Mouse (Mus musculus): ENCODE measurements around the gene Alkbh6. TPM values are rescaled to one million over a fixed set of nuclear protein-coding genes. Genes with fewer than 3 reads are reported as not detected.
A peak's percentile ranks its signal among the peaks of the same experiment; 100 is the strongest.

Gene Alkbh6
- polyA plus RNA-seq, 1 experiment from 2014 or later = 64.4 TPM

DNA sequence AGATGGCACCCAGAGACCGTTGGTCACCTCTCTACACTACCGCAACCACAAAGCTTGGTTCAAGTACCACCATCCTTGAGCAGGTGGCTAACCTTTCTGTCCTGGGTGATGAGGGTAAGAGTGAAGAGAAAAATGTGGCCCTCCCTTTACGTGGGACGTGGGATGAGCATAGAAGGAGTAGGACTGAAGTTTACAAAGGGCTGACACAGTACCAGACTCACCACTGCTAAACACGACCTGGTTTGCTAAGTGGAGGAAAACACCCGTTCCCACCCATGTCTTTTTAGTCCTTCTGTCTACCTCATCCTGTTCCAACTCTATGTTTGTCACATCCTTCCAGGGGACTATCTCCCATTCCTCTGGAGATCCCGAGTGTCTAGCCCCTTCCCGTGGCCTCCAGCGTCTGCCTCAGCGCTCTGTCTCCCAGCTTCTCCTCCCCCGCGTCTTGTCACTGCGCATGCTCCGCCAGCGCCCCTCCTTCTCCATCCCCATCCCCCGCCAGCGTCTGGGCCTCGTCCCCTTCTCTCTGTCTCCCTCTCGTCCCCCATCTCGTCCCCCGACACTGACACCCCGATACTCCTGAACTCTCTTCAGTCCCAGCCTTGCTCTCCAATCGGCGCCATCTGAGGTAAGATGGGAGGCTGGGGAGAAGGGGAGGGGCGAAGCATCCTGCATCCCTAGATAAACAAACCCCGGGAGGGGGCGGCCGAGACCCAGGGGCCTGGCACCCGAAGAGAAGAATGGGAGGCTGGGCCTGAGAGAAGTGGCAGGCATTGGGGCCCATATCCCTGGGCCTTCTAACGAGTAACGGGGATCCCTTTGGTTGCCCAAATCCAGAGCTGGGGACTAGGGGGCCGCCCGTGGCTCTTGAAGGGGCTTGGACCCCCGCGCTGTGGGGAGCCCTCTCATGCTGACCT, 17.0 kb upstream of the Alkbh6 start, which contains the start of gene Clip3:
Clip3 (plus strand) TSS at position 514 of the 917 bp plus-strand sequence.
- peak within 1 kb of the TSS; percentile 49 for H3K27ac ChIP-seq (ENCODE audit: low read length)
- peak within 1 kb of the TSS; percentile 71 for H3K4me3 ChIP-seq (replicated peaks; ENCODE audit: low read length)
- WGBS = 7% methylated on average over 35 of the region's 35 CpGs
- H3K36me3 ChIP-seq (ENCODE audit: control insufficient read depth, insufficient read depth, low read length) = no peaks in the 10 kb centered on the region
- no peaks in the 10 kb centered on the region for H3K9me3 ChIP-seq (replicated peaks; ENCODE audit: control insufficient read depth, low read length)
- no peaks in the 10 kb centered on the region for H3K27me3 ChIP-seq (ENCODE audit: control insufficient read depth, insufficient read depth, low read length)
- 0 out of 2 replicates have a peak, but pooled peaks cover 10% of the 10 kb centered on the region for H3K4me1 ChIP-seq (ENCODE audit: control insufficient read depth, insufficient read depth, low read length)
- peak; percentile 80 for ATAC-seq (ENCODE audit: insufficient read depth, low FRiP score)
- peak within 1 kb of the TSS; percentile 83 for H3K9ac ChIP-seq (ENCODE audit: low read length)
- peak within 1 kb of the TSS; percentile 70 for H3K4me2 ChIP-seq (ENCODE audit: low read depth, low read length)

DNA sequence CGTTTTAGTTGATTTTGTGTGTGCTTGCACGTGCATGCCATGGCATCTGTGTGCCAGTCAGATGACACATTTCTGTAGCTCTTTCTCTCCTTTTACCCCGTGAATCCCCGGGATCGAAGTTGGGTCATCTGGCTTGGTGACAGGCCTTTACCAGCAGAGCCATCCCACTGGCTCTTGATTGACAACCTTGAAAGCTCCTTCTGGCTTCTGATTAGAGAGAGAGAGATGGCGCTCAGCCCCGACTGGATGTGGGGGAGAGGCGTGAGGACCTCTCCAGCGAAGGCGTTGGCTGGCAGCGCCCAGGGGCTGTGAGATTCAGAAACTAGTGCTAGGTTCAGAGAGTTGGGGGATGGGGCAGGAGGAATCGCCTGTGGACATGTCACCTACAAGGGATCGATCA, 14.7 kb upstream of the Alkbh6 start:
- Histone ChIP-seq H3K27ac (ENCODE audit: low read length) (no peak overlapping the region), H3K4me3 (replicated peaks; ENCODE audit: low read length) (no peak overlapping the region), H3K4me1 (ENCODE audit: control insufficient read depth, insufficient read depth, low read length) (0 out of 2 replicates have a peak, but pooled peaks cover 10% of the 10 kb centered on the region), H3K4me2 (ENCODE audit: low read depth, low read length) (no peak overlapping the region), H3K27me3 (ENCODE audit: control insufficient read depth, insufficient read depth, low read length) (no peaks in the 10 kb centered on the region), H3K9me3 (replicated peaks; ENCODE audit: control insufficient read depth, low read length) (no peaks in the 10 kb centered on the region), H3K36me3 (ENCODE audit: control insufficient read depth, insufficient read depth, low read length) (no peaks in the 10 kb centered on the region), H3K9ac (ENCODE audit: low read length) (no peak overlapping the region)
- WGBS = 79% methylated on average over 13 of the region's 13 CpGs
- no peak for ATAC-seq (ENCODE audit: insufficient read depth, low FRiP score)

DNA sequence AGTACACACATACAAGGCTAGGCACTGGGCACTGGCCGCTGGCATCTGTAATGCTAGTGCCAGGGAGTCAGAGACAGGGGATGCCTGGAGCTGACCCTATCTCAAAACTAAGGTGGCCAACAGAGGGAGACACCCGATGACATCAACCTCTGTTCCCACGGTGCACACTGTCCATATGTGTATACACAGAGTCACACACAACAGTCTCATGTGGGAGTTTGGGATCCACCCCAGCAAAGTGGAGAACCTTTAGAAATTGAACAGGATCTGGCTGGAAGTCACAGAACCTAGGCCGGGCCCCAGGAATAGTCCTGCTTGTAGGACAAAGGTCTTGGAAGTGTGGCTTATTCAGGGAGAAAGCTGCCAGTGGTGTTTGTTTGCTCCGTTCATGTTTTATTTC, 14.2 kb upstream of the Alkbh6 start:
- Histone ChIP-seq H3K4me2 (ENCODE audit: low read depth, low read length) (no peak overlapping the region), H3K9me3 (replicated peaks; ENCODE audit: control insufficient read depth, low read length) (no peaks in the 10 kb centered on the region), H3K27ac (ENCODE audit: low read length) (no peak overlapping the region), H3K4me3 (replicated peaks; ENCODE audit: low read length) (no peak overlapping the region), H3K36me3 (ENCODE audit: control insufficient read depth, insufficient read depth, low read length) (no peaks in the 10 kb centered on the region), H3K27me3 (ENCODE audit: control insufficient read depth, insufficient read depth, low read length) (no peaks in the 10 kb centered on the region), H3K4me1 (ENCODE audit: control insufficient read depth, insufficient read depth, low read length) (0 out of 2 replicates have a peak, but pooled peaks cover 10% of the 10 kb centered on the region), H3K9ac (ENCODE audit: low read length) (no peak overlapping the region)
- no peak for ATAC-seq (ENCODE audit: insufficient read depth, low FRiP score)
- WGBS = 80% methylated on average over 5 of the region's 5 CpGs

DNA sequence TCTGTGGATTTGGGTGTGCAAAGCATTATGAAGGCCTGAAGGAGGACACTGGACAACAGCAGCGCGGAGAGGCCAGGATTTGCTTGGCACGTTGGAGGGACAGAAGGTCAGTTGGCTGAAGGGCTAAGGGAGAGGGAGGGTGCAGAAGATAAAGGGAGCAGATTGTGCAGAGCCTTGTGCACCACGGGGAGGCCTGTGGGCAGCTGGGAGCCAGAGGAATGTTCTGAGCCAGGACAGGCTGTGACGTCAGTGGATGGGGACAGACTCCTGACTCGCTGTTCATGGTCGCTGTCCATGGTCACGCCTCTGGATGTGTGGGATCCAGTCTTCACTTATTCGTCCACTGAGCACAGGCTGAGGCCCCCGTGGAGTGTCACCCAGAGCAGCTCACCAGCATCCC, 13.4 kb upstream of the Alkbh6 start:
- Histone ChIP-seq H3K9me3 (replicated peaks; ENCODE audit: control insufficient read depth, low read length) (no peaks in the 10 kb centered on the region), H3K4me3 (replicated peaks; ENCODE audit: low read length) (no peak overlapping the region), H3K36me3 (ENCODE audit: control insufficient read depth, insufficient read depth, low read length) (no peaks in the 10 kb centered on the region), H3K27me3 (ENCODE audit: control insufficient read depth, insufficient read depth, low read length) (no peaks in the 10 kb centered on the region), H3K27ac (ENCODE audit: low read length) (no peak overlapping the region), H3K4me2 (ENCODE audit: low read depth, low read length) (no peak overlapping the region), H3K9ac (ENCODE audit: low read length) (no peak overlapping the region), H3K4me1 (ENCODE audit: control insufficient read depth, insufficient read depth, low read length) (0 out of 2 replicates have a peak, but pooled peaks cover 10% of the 10 kb centered on the region)
- ATAC-seq (ENCODE audit: insufficient read depth, low FRiP score) = no peak
- WGBS = 49% methylated on average over 10 of the region's 10 CpGs

- WGBS = 90% methylated on average over 15 of the region's 15 CpGs
Measured at GRCm38 (mm10) chr7:30296816-30297215, 11.7 kb upstream of the Alkbh6 start.

GRCm38 (mm10) chr7:30297266-30297665, 11.3 kb upstream of the Alkbh6 start:
- no peak overlapping the region for H3K27ac ChIP-seq (ENCODE audit: low read length)
- no peaks in the 10 kb centered on the region for H3K9me3 ChIP-seq (replicated peaks; ENCODE audit: control insufficient read depth, low read length)
- no peak for ATAC-seq (ENCODE audit: insufficient read depth, low FRiP score)
- no peaks in the 10 kb centered on the region for H3K27me3 ChIP-seq (ENCODE audit: control insufficient read depth, insufficient read depth, low read length)
- no peak overlapping the region for H3K9ac ChIP-seq (ENCODE audit: low read length)
- 0 out of 2 replicates have a peak, but pooled peaks cover 6% of the 10 kb centered on the region for H3K4me1 ChIP-seq (ENCODE audit: control insufficient read depth, insufficient read depth, low read length)
- 81% methylated on average over 16 of the region's 16 CpGs for WGBS
- no peak overlapping the region for H3K4me2 ChIP-seq (ENCODE audit: low read depth, low read length)
- no peak overlapping the region for H3K4me3 ChIP-seq (replicated peaks; ENCODE audit: low read length)
- no peaks in the 10 kb centered on the region for H3K36me3 ChIP-seq (ENCODE audit: control insufficient read depth, insufficient read depth, low read length)

More at GRCm38 (mm10) chr7:30296816-30297215, 11.7 kb upstream of the Alkbh6 start:
- Histone ChIP-seq H3K4me1 (ENCODE audit: control insufficient read depth, insufficient read depth, low read length) (0 out of 2 replicates have a peak, but pooled peaks cover 10% of the 10 kb centered on the region), H3K36me3 (ENCODE audit: control insufficient read depth, insufficient read depth, low read length) (no peaks in the 10 kb centered on the region), H3K9ac (ENCODE audit: low read length) (no peak overlapping the region), H3K9me3 (replicated peaks; ENCODE audit: control insufficient read depth, low read length) (no peaks in the 10 kb centered on the region), H3K4me3 (replicated peaks; ENCODE audit: low read length) (no peak overlapping the region), H3K4me2 (ENCODE audit: low read depth, low read length) (no peak overlapping the region), H3K27ac (ENCODE audit: low read length) (no peak overlapping the region), H3K27me3 (ENCODE audit: control insufficient read depth, insufficient read depth, low read length) (no peaks in the 10 kb centered on the region)
- no peak for ATAC-seq (ENCODE audit: insufficient read depth, low FRiP score)

GRCm38 (mm10) chr7:30300914-30301313, 7.6 kb upstream of the Alkbh6 start:
- H3K36me3 ChIP-seq (ENCODE audit: control insufficient read depth, insufficient read depth, low read length) = 0 out of 2 replicates have a peak, but pooled peaks cover 2% of the 10 kb centered on the region
- no peak overlapping the region for H3K9ac ChIP-seq (ENCODE audit: low read length)
- H3K27ac ChIP-seq (ENCODE audit: low read length) = no peak overlapping the region
- ATAC-seq (ENCODE audit: insufficient read depth, low FRiP score) = no peak
- H3K4me3 ChIP-seq (replicated peaks; ENCODE audit: low read length) = no peak overlapping the region
- no peaks in the 10 kb centered on the region for H3K4me1 ChIP-seq (ENCODE audit: control insufficient read depth, insufficient read depth, low read length)
- H3K9me3 ChIP-seq (replicated peaks; ENCODE audit: control insufficient read depth, low read length) = no peaks in the 10 kb centered on the region
- WGBS = 48% methylated on average over 3 of the region's 3 CpGs
- no peaks in the 10 kb centered on the region for H3K27me3 ChIP-seq (ENCODE audit: control insufficient read depth, insufficient read depth, low read length)
- H3K4me2 ChIP-seq (ENCODE audit: low read depth, low read length) = no peak overlapping the region

DNA sequence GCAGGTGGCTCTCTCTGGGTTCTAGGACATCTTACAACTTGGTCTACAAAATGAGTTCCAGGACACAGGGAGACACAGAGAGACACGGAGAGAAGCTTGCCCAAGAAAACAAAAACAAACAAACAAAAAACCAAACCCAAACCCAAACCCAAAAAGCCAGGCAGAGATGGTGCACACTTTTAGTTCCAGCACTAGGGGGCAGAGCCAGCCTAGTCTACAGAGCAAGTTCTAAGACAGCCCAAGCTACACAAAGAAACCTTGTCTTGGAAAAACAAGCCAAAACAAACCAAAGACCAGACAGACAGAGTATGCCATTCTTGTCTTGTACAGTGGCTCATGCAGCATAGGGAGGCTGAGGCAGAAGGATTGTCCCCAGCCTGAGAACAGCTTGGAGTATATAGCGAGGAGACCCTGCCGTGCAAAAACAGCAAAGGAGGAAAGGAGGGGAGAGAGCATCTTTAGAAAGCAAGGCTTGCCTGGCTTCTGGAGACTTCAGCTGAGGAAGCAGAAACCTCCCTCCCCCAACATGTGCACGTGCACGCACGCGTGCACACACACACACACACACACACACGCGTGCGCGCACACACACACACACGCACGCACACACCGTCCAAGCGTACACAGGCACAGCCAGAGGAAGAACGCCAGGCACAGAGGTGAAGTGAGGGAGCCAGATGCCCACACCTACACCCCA, 2.3 kb upstream of the Alkbh6 start:
- 91% methylated on average over 16 of the region's 16 CpGs for WGBS
- H3K4me1 ChIP-seq (ENCODE audit: control insufficient read depth, insufficient read depth, low read length) = peaks cover 13% of the 10 kb centered on the region
- no peak overlapping the region for H3K4me3 ChIP-seq (replicated peaks; ENCODE audit: low read length)
- H3K9me3 ChIP-seq (replicated peaks; ENCODE audit: control insufficient read depth, low read length) = no peaks in the 10 kb centered on the region
- no peak overlapping the region for H3K9ac ChIP-seq (ENCODE audit: low read length)
- H3K4me2 ChIP-seq (ENCODE audit: low read depth, low read length) = no peak overlapping the region
- no peak for ATAC-seq (ENCODE audit: insufficient read depth, low FRiP score)
- 0 out of 2 replicates have a peak, but pooled peaks cover 2% of the 10 kb centered on the region for H3K36me3 ChIP-seq (ENCODE audit: control insufficient read depth, insufficient read depth, low read length)
- no peak overlapping the region for H3K27ac ChIP-seq (ENCODE audit: low read length)
- H3K27me3 ChIP-seq (ENCODE audit: control insufficient read depth, insufficient read depth, low read length) = no peaks in the 10 kb centered on the region

All from stomach, embryonic 16.5 days (tissue).